Mouse (Mus musculus): ENCODE measurements at regions not wholly inside any gene's neighbourhood (a gene's known extent, or its start where the extent isn't known, plus 50 kb on each side); places are given as distances from the start of the nearest gene placed in this dataset.

- Histone ChIP-seq H3K27ac (no peak overlapping the region), H3K9ac (ENCODE audit: low read depth, low read length) (no peak overlapping the region), H3K4me3 (replicated peaks; ENCODE audit: low read depth, low read length) (no peak overlapping the region), H3K9me3 (replicated peaks; ENCODE audit: low read length) (no peaks in the 10 kb centered on the region), H3K27me3 (ENCODE audit: insufficient read depth, low read length) (no peaks in the 10 kb centered on the region), H3K4me1 (replicated peaks; ENCODE audit: insufficient read depth, low read length) (no peaks in the 10 kb centered on the region), H3K36me3 (ENCODE audit: insufficient read depth, low read length) (no peaks in the 10 kb centered on the region), H3K4me2 (ENCODE audit: low read length) (no peak overlapping the region)
- WGBS, result 68% methylated on average over 1 of the region's 1 CpGs
- DNase-seq (ENCODE audit: low spot score) (no peak), ATAC-seq (replicated peaks; ENCODE audit: low FRiP score, low read depth) (no peak)
- TF ChIP-seq CTCF (IDR thresholded peaks at IDR 0.05; ENCODE audit: low read depth), result no peak
Measured at GRCm38 (mm10) chr2:160029432-160029831, 304.5 kb downstream of the Gm826 start.

GRCm38 (mm10) chr2:160028459-160028858 lies 305.5 kb downstream of the Gm826 start:
- Histone ChIP-seq H3K4me3 (replicated peaks; ENCODE audit: low read depth, low read length) (no peak overlapping the region), H3K27ac (no peak overlapping the region), H3K4me2 (ENCODE audit: low read length) (no peak overlapping the region), H3K4me1 (replicated peaks; ENCODE audit: insufficient read depth, low read length) (no peaks in the 10 kb centered on the region), H3K9ac (ENCODE audit: low read depth, low read length) (no peak overlapping the region), H3K27me3 (ENCODE audit: insufficient read depth, low read length) (no peaks in the 10 kb centered on the region), H3K9me3 (replicated peaks; ENCODE audit: low read length) (no peaks in the 10 kb centered on the region), H3K36me3 (ENCODE audit: insufficient read depth, low read length) (no peaks in the 10 kb centered on the region)
- TF ChIP-seq CTCF (IDR thresholded peaks at IDR 0.05; ENCODE audit: low read depth), result no peak
- 82% methylated on average over 2 of the region's 2 CpGs for WGBS
- ATAC-seq (replicated peaks; ENCODE audit: low FRiP score, low read depth) (no peak), DNase-seq (ENCODE audit: low spot score) (no peak)

- H3K36me3 ChIP-seq (ENCODE audit: insufficient read depth, low read length), result no peaks in the 10 kb centered on the region
- H3K27ac ChIP-seq, result no peak overlapping the region
- DNase-seq (ENCODE audit: low spot score), result no peak
- 55% methylated on average over 3 of the region's 3 CpGs for WGBS
- H3K9ac ChIP-seq (ENCODE audit: low read depth, low read length), result no peak overlapping the region
- no peaks in the 10 kb centered on the region for H3K4me1 ChIP-seq (replicated peaks; ENCODE audit: insufficient read depth, low read length)
- no peak overlapping the region for H3K4me2 ChIP-seq (ENCODE audit: low read length)
- ATAC-seq (replicated peaks; ENCODE audit: low FRiP score, low read depth), result no peak
- no peak overlapping the region for H3K4me3 ChIP-seq (replicated peaks; ENCODE audit: low read depth, low read length)
- no peaks in the 10 kb centered on the region for H3K27me3 ChIP-seq (ENCODE audit: insufficient read depth, low read length)
- TF ChIP-seq CTCF (IDR thresholded peaks at IDR 0.05; ENCODE audit: low read depth), result no peak
- H3K9me3 ChIP-seq (replicated peaks; ENCODE audit: low read length), result no peaks in the 10 kb centered on the region
Measured at GRCm38 (mm10) chr2:160025911-160026310, 308.1 kb downstream of the Gm826 start.

- Histone ChIP-seq H3K9ac (ENCODE audit: low read depth, low read length) (no peak overlapping the region), H3K27me3 (ENCODE audit: insufficient read depth, low read length) (no peaks in the 10 kb centered on the region), H3K27ac (no peak overlapping the region), H3K9me3 (replicated peaks; ENCODE audit: low read length) (no peaks in the 10 kb centered on the region), H3K4me1 (replicated peaks; ENCODE audit: insufficient read depth, low read length) (peaks cover 4% of the 10 kb centered on the region; the same call in 1 of the 2 replicates), H3K36me3 (ENCODE audit: insufficient read depth, low read length) (no peaks in the 10 kb centered on the region), H3K4me3 (replicated peaks; ENCODE audit: low read depth, low read length) (no peak overlapping the region), H3K4me2 (ENCODE audit: low read length) (no peak overlapping the region)
- 68% methylated on average over 4 of the region's 4 CpGs for WGBS
- no peak for ATAC-seq (replicated peaks; ENCODE audit: low FRiP score, low read depth)
- no peak for TF ChIP-seq CTCF (IDR thresholded peaks at IDR 0.05; ENCODE audit: low read depth)
- no peak for DNase-seq (ENCODE audit: low spot score)
Measured at GRCm38 (mm10) chr2:160021541-160021940, 312.4 kb downstream of the Gm826 start.

GRCm38 (mm10) chr2:160020876-160021275 lies 313.1 kb downstream of the Gm826 start:
- no peak for TF ChIP-seq CTCF (IDR thresholded peaks at IDR 0.05; ENCODE audit: low read depth)
- H3K36me3 ChIP-seq (ENCODE audit: insufficient read depth, low read length), result no peaks in the 10 kb centered on the region
- no peak overlapping the region for H3K4me2 ChIP-seq (ENCODE audit: low read length)
- no peak for DNase-seq (ENCODE audit: low spot score)
- ATAC-seq (replicated peaks; ENCODE audit: low FRiP score, low read depth), result no peak
- H3K27me3 ChIP-seq (ENCODE audit: insufficient read depth, low read length), result no peaks in the 10 kb centered on the region
- WGBS, result 75% methylated on average over 2 of the region's 2 CpGs
- peaks cover 4% of the 10 kb centered on the region; the same call in 1 of the 2 replicates for H3K4me1 ChIP-seq (replicated peaks; ENCODE audit: insufficient read depth, low read length)
- no peak overlapping the region for H3K9ac ChIP-seq (ENCODE audit: low read depth, low read length)
- H3K27ac ChIP-seq, result no peak overlapping the region
- no peaks in the 10 kb centered on the region for H3K9me3 ChIP-seq (replicated peaks; ENCODE audit: low read length)
- no peak overlapping the region for H3K4me3 ChIP-seq (replicated peaks; ENCODE audit: low read depth, low read length)

GRCm38 (mm10) chr2:160017020-160017812 lies 316.7 kb downstream of the Gm826 start:
- WGBS, result 25% methylated on average over 5 of the region's 5 CpGs
- DNase-seq (ENCODE audit: low spot score) (peak; percentile 77), ATAC-seq (replicated peaks; ENCODE audit: low FRiP score, low read depth) (no peak)

More at GRCm38 (mm10) chr2:160017020-160017812, 316.7 kb downstream of the Gm826 start:
- H3K27ac ChIP-seq, result no peak overlapping the region
- H3K27me3 ChIP-seq (ENCODE audit: insufficient read depth, low read length), result no peaks in the 10 kb centered on the region
- no peak overlapping the region for H3K9ac ChIP-seq (ENCODE audit: low read depth, low read length)
- H3K36me3 ChIP-seq (ENCODE audit: insufficient read depth, low read length), result no peaks in the 10 kb centered on the region
- no peak overlapping the region for H3K4me2 ChIP-seq (ENCODE audit: low read length)
- H3K4me3 ChIP-seq (replicated peaks; ENCODE audit: low read depth, low read length), result no peak overlapping the region
- H3K9me3 ChIP-seq (replicated peaks; ENCODE audit: low read length), result no peaks in the 10 kb centered on the region
- peaks cover 4% of the 10 kb centered on the region; the same call in 1 of the 2 replicates for H3K4me1 ChIP-seq (replicated peaks; ENCODE audit: insufficient read depth, low read length)
- no peak for TF ChIP-seq CTCF (IDR thresholded peaks at IDR 0.05; ENCODE audit: low read depth)
